Mouse (Mus musculus) bone marrow, adult 2 months (tissue): ENCODE results near the gene Tekt4.

Experiments
- CTCF ChIP-seq: fragments of 200-500 bp; IDR thresholded peaks from 2 replicates; pipeline ENCODE4 v1.5.1; 2011; ENCODE audit warnings: low read length, control low read depth; ENCODE audit not compliant: control insufficient read depth, insufficient read depth
- POLR2A ChIP-seq: fragments of 200-500 bp; IDR thresholded peaks from 2 replicates; pipeline ENCODE4 v1.6.1; 2011; ENCODE audit warnings: low read depth, mild to moderate bottlenecking, control low read depth, low read length, borderline replicate concordance; ENCODE audit not compliant: control insufficient read depth

DNA sequence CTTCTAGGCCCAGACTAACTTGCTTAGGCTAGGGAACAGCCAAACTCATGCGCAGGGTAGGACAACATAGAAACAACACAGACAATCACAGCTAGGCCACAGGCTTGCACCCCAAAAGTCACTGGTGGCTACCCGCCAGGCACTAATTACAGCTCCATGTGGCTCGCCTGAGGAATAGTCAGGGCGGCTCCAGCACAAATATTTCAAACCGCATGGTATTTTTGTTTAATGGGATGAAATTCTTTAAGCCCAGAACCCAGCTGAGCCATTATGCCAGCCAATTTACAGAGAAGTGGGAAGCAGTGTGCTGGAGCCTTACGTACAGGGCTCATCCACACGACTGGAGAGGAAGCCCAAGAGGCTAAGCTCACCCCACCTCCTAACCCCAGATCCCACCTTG, 44.8 kb upstream of the Tekt4 start:
- TF ChIP-seq CTCF (no peak), POLR2A (no peak)
